Comparison of ENCODE assay signal across 14 mouse cellular contexts in the genomic region with DNA sequence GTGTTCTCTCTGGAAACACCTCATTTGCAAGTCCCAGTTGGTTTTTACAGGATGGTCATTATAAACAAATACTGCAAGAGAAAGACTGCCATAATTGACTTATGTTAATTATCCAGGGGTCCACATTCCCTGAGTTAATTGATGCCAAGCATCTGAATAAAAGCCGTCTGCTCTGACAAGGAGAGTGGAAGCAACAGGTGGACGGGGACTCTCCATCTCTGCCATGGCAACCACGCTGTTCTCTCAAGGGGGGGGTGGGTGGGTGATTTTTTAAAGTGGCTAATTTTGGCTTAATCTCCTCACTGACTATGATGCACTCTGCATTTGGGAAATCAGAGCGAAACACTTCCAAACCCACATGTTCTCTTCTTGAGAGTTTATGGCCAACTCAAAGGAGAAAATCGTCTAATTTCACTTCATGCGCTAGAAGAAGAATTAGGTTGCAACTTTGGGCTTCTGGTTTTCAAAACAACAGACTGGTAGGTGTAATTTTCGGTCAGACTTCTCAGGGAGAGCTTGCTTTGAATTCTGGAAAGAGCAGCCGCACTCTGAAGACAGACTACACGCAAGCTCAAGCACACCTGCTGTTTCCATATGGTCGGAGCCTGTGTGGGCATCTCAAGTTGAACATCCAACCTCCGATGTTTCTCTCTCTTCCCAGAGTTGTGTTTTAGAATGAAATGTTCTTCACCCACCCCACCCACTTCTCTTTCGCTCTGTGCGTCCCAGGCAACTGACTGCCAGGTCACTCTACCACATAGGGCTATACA. TPM values are rescaled to one million over a fixed set of nuclear protein-coding genes. Genes with fewer than 3 reads are reported as not detected.
DNase-seq lines count a peak whose midpoint lies in the region; ATAC-seq lines count a peak whose summit lies in the region.
"Had no signal": no experiment of that assay in that cellular context is flagged by ENCODE, and none has a peak within 500 bp of the region (broad histone marks: within the 10 kb centered on the region; RNA-seq: fewer than 3 reads in every experiment).

No protein-coding gene starts in this region.

- no peak overlapping the region for H3K4me3 ChIP-seq in limb, embryonic 10.5 days
- no peak overlapping the region for H3K4me3 ChIP-seq in neural tube, embryonic 15.5 days (replicated peaks)
- H3K4me3 ChIP-seq: hindbrain, embryonic 15.5 days had no signal

- no peaks in the 10 kb centered on the region for H3K9me3 ChIP-seq in limb, embryonic 10.5 days (replicated peaks)
- H3K9me3 ChIP-seq in neural tube, embryonic 15.5 days (replicated peaks): no peaks in the 10 kb centered on the region
- H3K9me3 ChIP-seq: hindbrain, embryonic 15.5 days had no signal

- 88% methylated on average over 13 of the region's 13 CpGs for WGBS in limb, embryonic 10.5 days
- WGBS in neural tube, embryonic 15.5 days: 70% methylated on average over 13 of the region's 13 CpGs

- no peaks in the 10 kb centered on the region for H3K27me3 ChIP-seq in limb, embryonic 10.5 days (ENCODE audit: low read depth, poor library complexity, severe bottlenecking)
- no peaks in the 10 kb centered on the region for H3K27me3 ChIP-seq in neural tube, embryonic 15.5 days (replicated peaks)
- H3K27me3 ChIP-seq: hindbrain, embryonic 15.5 days had no signal

- no peaks in the 10 kb centered on the region for H3K4me1 ChIP-seq in limb, embryonic 10.5 days
- H3K4me1 ChIP-seq in neural tube, embryonic 15.5 days: no peaks in the 10 kb centered on the region
- H3K4me1 ChIP-seq: hindbrain, embryonic 15.5 days had no signal

- H3K36me3 ChIP-seq in limb, embryonic 10.5 days: no peaks in the 10 kb centered on the region
- H3K36me3 ChIP-seq in neural tube, embryonic 15.5 days: no peaks in the 10 kb centered on the region
- H3K36me3 ChIP-seq: hindbrain, embryonic 15.5 days had no signal

- DNase-seq in layer of hippocampus, adult 11-12 months (ENCODE audit: low spot score): peak; percentile 60
- DNase-seq in layer of hippocampus, postnatal 36 days: no peak
- peak; percentile 35 to 78 for DNase-seq in left cerebral cortex, adult 9 months (ENCODE audit: low spot score in 2 of 2)
- peak; percentile 74 for DNase-seq in right cerebral cortex, postnatal 25 days
- no peak for DNase-seq in limb, embryonic 10.5 days (ENCODE audit: low spot score)
- DNase-seq: adrenal gland, postnatal 14 days; heart, postnatal 10 days; kidney, adult 11 months; liver; lung, adult 2 months had no signal

- H3K9ac ChIP-seq in neural tube, embryonic 15.5 days (replicated peaks): no peak overlapping the region
- H3K9ac ChIP-seq: hindbrain, embryonic 15.5 days had no signal

- no peak overlapping the region for H3K27ac ChIP-seq in limb, embryonic 10.5 days
- H3K27ac ChIP-seq in neural tube, embryonic 15.5 days (replicated peaks): no peak overlapping the region
- H3K27ac ChIP-seq: hindbrain, embryonic 15.5 days had no signal

- ATAC-seq in frontal cortex, adult (ENCODE audit: low TSS enrichment): peak; percentile 81
- ATAC-seq in neural tube, embryonic 15.5 days (ENCODE audit: low FRiP score): no peak
- ATAC-seq: CD4-positive, CD25-positive, alpha-beta regulatory T cell, adult 4 months had no signal

- H3K4me2 ChIP-seq in neural tube, embryonic 15.5 days: no peak overlapping the region
- H3K4me2 ChIP-seq: hindbrain, embryonic 15.5 days had no signal

RNA-seq across cellular contexts. Expression of a gene that starts 55.8 kb away (rescaled TPM):
- 1 to 10 TPM; 1.2 to 1.9 TPM for total RNA-seq in layer of hippocampus, postnatal 36 days (2021)
- 78.5 and 93.0 TPM in 2 replicates for polyA plus RNA-seq in limb, embryonic 10.5 days (2016; fragmentation: Nextera tagmentation; extraction: Ambion mirVana)
- polyA plus RNA-seq in neural tube, embryonic 15.5 days (2015; fragmentation: Nextera tagmentation; extraction: Ambion mirVana): 11.2 and 24.1 TPM in 2 replicates

Comparison
In these comparisons a context has a peak if more than half of its experiments do, and no peak if none do; other contexts are left out.
1. DNase-seq: peak in layer of hippocampus, adult 11-12 months (single experiment), left cerebral cortex, adult 9 months (2 of 2) and right cerebral cortex, postnatal 25 days (single experiment); none in layer of hippocampus, postnatal 36 days (0 of 2) and limb, embryonic 10.5 days (single experiment).